Mouse (Mus musculus) skeletal muscle tissue, adult 2 months (tissue): ENCODE results near the gene Cdk10.
A peak's percentile ranks its signal among the peaks of the same experiment; 100 is the strongest.
"Not testable (repeated sequence)": the region's sequence is repeated elsewhere in the genome, so short reads cannot be mapped to it uniquely, and the experiment has no call there.

Experiments used
- DNase-seq: peaks from one replicate; pipeline ENCODE4 v3.0.0-alpha.2; 2012; ENCODE audit warnings: low read depth, low spot score

Gene Cdk10

DNA sequence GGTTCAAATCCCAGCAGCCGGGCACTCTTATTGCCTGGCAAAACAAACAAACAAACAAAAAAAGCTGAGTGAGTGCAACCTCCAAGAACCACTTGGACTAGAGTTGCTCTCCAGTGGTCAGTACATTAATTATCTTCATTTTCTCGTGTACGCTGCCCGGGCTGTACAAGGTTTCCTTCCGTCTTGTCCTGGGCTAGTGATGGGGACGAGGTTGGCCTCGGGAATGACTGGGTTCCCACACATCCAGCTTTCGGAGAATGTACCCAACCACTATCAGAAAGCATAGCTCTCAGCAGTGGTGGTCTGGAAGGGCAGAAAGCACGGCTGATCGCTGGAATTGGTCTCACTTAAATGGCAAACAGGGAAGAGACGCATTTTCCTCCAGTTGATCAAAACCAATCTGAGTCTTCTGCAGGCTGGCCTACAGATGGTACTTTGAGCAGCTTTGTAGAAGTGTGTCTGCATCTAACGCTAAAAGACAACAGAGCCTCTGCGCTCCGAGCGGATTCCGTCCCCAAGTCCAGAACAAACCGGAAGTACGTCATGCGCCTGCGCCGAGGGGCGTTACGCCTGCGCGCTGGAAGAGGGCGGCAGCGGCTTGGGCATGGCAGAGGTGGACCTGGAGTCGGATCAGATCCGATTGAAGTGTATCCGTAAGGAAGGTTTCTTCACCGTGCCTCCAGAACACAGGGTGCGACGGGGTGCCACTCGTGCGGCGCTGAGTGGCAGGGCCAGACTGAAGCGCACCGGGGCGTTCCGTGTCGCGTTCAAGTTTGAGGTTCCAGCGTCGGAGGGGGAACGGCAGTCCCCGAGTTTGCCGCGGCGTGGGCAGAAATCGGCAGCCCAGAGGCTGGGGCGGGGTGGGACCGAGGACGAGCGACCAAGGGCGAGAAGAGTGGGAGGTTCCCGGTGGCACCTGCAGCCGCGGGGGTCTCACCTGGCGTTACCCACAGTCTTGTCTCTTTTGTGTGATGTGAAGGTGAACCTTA is at the start of gene Cdk10:
Gene Cdk10, plus strand, starts transcription at position 565 of the 989 bp plus-strand sequence.
- DNase-seq, result peak; percentile 86

DNA sequence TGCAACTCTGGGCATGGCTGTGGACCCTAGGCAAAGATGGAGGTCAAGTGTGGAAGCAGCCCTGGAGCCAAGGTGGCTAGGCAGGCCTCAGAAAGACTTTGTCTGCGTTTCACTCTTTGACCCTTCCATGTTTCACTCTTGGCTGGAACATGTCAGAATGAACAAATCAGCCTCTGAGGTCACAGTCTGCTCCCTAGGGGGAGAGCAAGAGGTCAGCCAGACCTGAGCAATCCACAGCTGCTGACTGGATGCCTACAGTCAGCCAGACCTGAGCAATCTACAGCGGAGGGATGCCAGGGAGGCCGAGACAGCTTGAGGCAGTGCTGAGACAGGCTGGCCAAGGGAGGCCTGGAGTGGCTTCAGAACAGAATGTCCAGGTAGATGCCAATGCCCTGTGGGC is 43.3 kb upstream of the Cdk10 start:
- peak; percentile 83 for DNase-seq

DNA sequence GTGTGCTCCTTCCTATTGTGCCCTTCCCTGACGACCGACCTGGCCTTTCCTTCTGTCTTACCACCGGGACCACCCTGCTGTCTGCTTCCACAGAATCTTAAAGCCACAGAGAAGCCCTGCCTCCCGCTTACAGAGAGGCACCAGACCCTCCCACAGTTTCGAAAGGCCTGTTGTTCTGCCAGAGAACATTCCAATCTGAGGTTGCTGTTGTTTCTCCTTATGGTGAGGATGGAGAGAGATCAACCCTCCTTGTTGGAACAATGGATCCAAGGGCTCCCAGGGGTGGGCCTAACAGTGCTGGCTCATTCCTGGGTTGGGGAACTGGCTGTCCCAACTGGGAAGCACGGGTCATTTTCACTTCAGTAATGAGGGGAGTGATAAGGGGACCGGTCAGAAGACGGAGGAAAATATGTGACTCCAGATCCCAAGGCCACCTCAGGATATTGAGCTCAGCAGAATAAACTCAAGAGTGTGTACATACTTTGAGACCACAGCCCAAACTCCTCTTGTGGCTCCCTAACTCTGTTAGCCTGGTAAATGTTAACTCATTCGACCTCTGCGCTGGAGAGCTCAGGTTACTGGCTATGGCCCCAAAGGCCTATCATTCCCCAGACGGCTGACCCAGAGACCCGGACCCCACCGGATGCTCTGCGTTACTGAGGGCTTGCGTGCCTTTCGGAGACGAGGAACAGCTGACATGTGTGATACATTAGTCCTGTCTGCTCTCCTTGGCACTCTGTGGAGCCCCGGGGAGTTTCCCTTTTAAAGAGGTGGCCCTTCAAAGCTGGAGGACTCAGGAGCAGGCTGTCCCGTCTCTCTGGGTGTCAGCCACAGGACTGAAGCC is 38.9 kb upstream of the Cdk10 start, which contains the start of gene Dpep1:
Gene Dpep1, plus strand, starts transcription at position 677 of the 844 bp plus-strand sequence.
- DNase-seq, result peak; percentile 83

DNA sequence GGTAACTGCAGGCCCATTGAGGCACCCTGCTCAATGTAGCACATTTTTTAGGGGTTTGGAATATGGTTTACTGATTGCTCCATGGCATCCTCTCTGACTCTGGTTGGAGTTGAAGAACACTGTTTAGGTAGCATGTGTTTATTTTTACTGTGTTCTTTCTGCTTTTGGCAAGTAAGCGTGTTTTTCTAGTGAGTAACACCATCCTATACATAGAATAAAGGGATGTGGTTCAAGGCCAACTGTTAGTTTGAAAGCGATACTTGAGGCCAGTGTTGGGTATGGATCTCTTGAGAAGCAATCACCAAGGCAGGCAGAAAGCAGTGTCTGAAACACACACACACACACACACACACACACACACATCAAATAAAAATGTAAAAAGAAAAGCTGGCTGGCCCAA is 36.6 kb upstream of the Cdk10 start:
- DNase-seq, result no peak

DNA sequence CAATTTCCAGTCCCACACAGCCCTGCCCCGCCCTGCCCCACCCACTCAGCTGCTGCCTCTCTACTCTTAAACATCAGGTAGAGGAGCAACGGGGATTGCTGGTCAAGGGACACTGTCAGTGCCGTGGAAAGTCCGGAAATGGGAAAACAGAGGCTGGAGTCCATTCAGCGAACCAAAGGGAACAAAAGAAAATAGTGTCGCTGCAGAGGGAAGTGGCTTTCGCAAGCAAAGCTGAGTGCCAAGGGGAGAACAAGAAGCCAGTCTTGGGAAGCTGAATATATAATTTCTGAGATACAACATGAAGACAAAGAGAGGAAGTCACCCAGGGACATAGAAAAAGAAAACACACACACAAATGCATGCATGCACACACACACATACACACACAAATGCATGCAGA is 35.8 kb upstream of the Cdk10 start:
- DNase-seq, result no peak

DNA sequence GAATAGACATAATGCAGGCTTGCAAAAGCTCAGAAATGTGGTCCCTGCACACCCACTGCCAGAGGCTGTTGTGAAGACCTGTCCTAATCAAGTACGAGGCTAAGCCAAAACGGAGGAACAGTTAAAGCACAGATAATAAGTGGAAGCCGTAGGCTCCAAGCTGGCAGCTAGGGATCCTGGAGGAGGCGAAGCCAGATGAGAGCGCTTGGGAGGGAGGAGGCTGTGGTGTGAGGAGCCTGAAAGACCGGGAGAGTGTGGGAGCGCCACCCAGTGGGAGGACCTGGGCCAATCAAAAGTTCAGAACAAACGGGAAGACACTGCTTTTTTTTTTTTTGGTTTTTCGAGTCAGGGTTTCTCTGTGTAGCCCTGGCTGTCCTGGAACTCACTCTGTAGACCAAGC is 34.0 kb upstream of the Cdk10 start:
- DNase-seq, result peak; percentile 75

DNA sequence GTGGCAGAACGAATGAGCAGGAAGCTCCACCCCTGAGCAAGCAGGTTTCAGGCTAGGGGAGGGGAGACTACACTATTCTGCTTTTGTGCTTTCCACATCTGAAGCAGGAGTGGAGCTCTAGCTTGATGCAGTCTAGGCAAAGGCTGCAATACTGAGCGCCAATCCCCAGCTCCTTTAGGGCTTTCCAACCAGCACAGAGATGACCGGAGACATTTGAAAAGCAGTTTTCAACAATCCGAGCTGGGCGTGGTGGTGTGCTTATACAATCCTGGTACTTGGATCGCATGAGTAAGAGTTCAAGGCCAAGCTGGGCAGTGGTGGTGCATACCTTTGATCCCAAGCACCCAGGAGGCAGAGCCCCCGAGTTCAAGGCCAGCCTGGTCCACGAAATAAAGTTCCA is 32.7 kb upstream of the Cdk10 start:
- no peak for DNase-seq

DNA sequence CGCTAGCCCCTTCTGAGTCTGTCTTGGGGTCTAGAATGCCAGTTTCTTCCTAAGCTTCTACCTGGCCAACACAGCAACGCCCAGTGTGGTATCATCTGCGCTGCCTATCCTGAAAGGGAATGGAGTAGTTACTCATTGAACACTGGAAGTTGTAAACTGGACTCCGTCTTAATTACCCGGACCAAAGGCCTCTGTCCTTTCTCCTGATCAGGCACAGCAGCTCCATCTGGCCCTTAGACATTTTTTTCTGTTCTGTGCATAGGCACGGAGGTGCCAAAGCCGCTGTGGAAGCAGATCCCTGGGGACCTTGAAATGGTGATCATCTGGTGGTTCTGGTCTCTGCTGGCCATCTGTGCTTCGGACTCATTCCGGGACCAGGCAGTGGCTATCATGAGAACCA is 30.9 kb upstream of the Cdk10 start:
- no peak for DNase-seq

DNA sequence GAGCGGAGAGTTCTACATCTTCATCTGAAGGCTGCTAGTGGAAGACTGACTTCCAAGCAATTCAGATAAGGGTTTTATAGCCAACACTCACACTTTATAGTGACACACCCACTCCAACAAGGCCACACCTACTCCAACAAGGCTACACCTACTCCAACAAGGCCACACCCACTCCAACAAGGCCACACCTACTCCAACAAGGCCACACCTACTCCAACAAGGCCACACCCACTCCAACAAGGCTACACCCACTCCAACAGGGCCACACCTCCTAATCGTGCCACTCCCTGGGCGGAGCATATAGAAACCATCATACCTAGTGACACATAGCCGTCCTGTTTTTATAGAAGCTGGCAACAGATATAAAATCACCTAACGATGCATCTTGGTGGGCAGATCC is 27.6 kb upstream of the Cdk10 start:
- not testable (repeated sequence) for DNase-seq

DNA sequence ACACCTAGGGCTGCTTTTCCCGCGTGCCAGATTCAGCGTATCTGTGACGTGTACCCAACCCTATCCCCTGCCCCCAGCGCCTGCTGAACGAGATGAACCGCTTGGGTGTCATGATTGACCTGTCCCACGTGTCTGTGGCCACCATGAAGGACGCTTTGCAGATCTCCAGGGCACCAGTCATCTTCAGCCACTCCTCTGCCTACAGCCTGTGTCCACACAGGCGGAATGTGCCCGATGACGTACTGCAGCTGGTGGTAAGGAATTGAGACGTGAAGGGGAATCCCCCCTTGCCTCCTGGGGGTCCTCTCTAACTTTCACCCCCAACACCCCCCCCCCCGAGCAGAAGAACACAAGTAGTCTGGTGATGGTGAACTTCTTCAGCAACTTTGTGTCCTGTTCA is 24.8 kb upstream of the Cdk10 start:
- DNase-seq, result no peak

DNA sequence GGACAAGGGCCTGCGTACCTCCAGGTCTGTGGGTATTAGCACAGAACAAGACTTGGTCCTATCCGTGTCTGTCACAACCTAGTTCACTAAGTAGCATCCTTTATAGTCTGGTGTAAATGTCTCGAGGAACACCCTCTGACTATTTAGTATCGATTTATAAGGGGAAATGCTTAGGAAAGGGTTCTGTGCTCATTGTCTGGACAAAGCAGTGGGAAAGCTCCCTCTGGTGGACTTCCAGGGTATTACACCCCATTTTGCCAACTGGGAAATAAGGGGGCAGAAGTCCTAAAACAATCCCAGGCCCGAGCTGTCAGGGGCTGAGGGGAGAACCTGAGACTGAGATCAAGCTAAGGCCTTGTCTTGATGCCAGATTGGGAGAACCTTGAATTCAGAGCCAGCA is 22.4 kb upstream of the Cdk10 start:
- peak; percentile 40 for DNase-seq

DNA sequence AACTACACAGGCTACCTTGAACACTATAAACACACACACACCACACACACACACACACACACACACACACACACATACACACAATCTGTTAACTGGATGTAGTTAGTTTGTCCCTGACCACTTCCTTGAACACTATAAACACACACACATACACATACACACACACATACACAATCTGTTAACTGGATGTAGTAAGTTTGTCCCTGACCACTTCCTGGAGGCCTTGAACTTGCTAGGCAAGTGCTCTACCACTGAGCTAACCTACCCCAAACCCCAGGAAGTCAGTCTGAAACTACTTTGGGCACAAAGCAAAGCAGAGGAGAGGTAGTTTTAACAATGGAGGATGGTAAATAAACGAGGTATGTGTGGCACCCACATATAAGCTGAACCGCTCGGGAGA is 21.1 kb upstream of the Cdk10 start:
- DNase-seq, result no peak

DNA sequence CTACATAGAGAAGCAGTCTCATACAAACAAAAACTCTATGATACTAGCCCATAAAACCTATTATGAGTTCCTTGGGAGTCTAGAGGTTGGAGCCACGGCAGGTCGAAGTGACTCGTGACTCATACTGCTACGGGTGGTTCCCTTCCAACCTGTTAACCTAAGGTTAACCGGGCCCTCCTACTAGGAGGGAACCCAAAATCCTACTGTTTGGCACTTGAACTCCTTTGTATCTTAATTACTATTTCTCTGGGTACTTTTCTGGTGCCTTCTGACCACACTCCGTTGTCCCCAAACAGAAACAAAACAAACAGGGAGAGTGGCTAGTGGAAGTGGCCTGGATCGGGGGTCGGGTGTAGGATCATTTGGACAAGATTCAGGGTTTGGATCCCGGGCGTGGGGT is 12.8 kb upstream of the Cdk10 start:
- DNase-seq, result no peak

DNA sequence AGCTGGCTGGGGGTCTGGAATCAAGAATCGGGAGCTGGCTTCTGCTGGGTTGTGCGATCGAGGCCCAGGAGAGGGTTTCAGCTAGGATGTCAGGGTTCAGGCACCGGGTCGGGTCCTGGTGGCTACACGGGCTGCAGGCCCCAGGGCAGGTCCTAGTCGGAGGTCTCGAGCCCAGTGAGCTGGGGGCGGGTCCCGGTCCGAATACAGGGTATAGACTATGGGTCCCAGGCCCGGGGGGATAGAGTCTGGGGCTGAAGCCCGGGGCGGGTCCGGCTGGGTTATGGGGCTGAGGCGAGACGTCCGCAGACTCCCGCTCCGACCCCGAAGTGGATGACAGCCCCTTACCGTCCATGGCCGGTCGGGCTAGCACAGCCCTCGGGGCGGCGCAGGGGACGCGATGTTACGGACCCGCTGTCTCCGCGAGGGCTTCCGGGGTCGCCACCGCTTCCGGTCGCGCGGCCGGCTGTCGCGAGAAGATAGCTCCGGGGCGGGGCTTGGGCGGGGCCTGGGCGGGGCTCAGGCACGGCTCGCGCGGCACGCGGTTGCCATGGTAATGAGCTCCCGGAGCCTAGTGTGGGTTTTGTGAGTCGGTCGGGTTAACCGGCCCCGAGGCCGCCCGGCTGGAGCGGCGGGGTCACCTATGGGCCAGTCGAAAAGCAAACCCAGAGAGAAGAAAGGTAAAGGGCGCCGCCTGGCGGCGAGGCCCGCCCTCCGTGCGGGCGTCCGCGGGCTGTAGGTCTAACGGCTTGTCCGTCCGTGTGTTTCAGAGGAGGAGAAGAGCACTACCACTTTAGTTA is 12.1 kb upstream of the Cdk10 start, which contains the start of the genes Chmp1a and Spata33:
Gene Chmp1a, minus strand, starts transcription at position 443 of the 797 bp plus-strand sequence.
Gene Spata33, plus strand, starts transcription at position 512 of the 797 bp plus-strand sequence.
- DNase-seq, result peak; percentile 83

DNA sequence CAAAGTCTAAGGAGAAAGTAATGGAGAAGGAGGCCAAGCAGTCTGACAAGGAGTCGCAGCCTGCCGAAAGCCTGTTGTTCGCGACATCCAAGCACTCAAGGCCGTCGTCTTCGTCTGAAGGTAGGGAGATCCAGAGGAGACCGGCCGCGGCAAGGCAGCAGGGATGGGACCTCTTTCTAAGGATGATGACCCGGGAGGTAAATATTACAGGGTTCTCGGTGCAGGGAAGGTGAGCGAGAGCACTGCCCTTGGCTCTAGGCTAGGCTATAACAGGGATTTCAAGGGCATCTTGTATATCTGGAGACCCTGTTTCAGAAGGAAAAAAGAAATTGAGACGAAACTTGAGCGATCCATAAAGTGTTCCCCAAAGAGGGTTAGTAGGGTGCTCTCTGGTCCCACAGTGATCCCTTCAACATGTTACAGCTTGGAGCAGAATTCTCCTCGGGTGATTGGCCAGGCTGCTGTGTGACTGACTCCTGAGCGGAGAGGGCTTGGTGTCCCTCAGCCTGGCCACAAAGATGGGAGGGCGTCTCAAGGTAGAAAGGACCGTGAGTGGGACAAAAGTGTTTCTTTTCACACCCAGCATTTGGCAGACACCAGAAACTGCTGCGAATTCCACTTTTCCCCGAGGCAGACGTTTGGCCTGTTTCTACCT is 11.4 kb upstream of the Cdk10 start:
- no peak for DNase-seq

DNA sequence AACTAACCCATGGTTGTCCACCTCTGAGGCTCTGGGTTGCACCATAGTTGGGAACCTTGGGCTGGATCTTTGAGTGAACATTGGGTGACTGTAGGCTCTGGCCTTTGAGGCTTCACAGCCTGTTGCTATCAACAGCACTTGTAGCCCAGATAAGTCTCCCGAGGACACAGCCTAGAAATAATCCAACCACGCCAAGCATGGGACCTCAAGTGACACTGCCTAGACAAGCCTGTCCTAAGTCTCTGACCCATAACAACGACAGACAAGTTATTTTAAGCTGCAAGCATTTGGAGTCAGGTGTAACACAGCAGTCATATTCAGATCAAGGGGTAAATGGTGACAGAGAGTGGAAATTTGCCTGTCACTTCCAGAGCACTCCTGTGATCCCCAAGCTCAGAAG is 9.2 kb upstream of the Cdk10 start:
- no peak for DNase-seq

DNA sequence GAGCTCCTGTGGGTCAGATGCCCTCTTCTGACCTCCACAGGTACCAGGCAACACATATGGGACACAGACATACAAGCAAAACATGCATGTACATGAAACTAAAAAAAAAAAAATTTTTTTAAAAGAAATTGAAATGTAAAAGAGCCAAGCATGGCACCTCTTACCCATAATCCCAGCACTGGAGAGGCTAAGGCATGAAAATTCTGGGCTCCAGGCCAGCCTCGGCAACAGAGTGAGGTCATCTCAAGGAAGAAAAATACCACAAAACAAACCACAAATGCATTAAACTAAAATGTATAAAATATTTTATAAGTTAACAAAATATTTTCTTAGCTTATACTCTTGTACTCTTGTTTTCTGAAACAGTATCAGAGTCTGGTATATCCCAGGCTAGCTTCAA is 3.7 kb upstream of the Cdk10 start:
- no peak for DNase-seq

DNA sequence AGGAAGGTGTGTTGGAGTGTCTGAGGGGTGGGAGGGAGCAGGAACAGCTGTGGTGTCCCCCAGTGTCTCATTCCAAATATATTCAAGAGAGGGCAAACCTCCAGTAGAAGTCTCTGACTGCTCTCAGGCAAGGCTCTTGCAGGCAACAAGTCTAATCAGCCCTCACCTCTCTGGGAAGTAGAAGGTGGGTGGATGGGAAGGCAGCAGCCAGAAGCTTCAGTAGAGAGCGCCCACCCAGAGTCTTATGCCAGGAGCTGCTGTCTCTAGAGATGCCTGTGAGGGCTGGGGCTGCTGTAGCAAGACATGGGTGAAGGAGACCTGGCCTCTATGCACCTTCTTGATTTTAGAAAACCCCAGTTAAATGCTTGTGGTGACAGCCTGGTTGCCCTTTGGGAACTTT is 3.8 kb downstream of the Cdk10 start:
- no peak for DNase-seq

DNA sequence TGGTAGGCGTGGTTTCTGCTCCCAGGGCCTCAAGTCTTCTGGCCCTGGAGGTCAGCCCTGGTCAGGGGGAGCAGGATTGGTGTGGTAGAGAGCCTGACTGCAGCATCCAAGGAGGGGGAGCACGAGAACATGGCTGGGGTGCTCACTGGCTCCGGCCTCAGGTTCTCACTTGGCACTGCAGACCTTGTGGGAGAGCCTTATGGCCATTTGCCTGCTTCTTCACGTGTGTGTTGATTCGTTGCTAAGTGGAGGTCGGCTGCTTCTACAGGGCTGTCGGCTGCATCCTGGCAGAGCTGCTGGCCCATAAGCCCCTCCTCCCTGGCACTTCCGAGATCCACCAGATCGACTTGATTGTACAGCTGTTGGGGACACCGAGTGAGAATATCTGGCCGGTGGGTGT is 5.7 kb downstream of the Cdk10 start:
- DNase-seq, result not testable (repeated sequence)

DNA sequence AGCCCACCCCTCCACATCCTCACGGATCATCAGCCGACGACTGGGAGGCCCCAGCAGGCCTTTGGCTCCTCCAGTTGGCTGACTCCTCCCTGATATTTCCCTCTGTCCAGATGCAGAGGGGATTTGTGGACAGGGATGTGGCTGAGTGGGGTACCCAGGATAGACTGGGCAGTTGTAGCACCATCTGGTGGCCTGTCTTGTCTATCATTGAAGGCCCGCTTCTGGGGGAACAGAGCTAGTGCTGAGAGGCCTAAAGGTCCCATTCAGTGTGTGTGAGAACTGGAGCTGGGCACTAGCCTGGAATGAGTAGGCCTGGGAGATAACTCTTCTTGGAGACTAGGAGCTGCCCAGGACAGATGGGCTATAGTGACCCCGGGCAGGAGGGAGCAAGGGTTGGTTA is 7.1 kb downstream of the Cdk10 start:
- DNase-seq, result no peak

DNA sequence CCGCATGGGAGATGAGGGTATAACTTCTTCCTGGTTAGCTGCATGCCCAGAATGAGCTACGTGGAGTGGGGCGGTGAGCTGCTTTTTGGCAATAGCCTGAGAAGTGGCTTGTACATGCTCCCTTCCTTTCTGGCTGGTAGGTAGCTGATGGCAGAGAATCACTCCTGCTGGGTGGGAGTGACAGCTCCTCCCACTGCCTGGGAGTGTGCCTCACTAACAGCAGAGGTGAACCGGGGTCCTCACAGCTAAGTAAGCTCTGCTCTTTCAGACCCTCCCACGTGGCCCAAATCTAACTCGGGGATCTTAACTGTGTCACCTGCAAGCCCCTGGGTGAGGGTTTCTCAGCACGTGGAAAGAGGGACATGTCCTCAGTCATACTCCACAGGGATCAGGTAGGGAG is 7.9 kb downstream of the Cdk10 start:
- DNase-seq, result no peak
